Mouse (Mus musculus): ENCODE measurements at regions not wholly inside any gene's neighbourhood (a gene's known extent, or its start where the extent isn't known, plus 50 kb on each side); places are given as distances from the start of the nearest gene placed in this dataset.

DNA sequence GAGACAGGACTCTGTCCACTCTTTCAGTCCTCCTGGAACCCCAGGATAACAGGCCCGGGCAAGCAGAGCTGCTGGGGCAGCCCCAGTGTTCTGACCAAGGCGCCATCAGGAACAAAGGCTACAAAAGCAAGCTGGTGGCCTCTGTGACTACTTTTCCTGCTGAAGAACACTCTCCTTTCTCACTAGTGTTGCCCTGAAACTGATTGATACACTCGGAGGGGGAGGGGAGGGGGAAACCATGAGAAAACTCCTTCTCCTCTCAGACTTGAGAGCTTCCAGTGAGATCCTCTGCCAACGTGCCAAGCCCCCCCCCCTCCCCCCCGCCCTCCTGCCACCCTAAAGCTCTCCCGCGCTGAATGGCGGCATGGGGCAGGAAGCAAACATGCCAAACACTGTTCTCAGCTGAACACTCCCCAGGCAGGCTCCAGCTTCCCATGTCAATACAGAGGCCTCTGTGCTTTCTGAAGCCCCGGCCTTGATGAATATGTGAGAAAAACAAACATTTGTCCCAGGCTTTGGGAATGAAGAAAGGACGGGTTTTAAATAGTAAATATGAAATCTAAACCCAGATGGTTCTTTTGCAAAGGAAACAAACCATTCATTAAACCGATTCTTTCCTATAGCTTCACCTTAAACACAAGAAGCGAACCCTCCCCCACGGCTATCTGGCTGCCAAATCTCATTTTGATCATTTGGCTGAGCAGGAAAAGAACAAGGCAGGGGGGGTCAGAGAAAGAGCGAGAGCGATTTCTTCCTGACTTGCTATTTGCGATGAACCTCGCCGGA is 166.3 kb upstream of the Rgma start:
- no peak for TF ChIP-seq POLR2A (IDR thresholded peaks at IDR 0.05; ENCODE audit: borderline replicate concordance, low read depth, low read length)
- no peak for TF ChIP-seq CTCF (IDR thresholded peaks at IDR 0.05; ENCODE audit: low read depth, low read length)
- H3K4me3 ChIP-seq (ENCODE audit: insufficient read depth, low read length), result no peak overlapping the region
- no peak overlapping the region for H3K27ac ChIP-seq (ENCODE audit: insufficient read depth, low read depth, low read length)
- H3K4me1 ChIP-seq (ENCODE audit: control insufficient read depth, insufficient read depth, low read length), result no peaks in the 10 kb centered on the region

DNA sequence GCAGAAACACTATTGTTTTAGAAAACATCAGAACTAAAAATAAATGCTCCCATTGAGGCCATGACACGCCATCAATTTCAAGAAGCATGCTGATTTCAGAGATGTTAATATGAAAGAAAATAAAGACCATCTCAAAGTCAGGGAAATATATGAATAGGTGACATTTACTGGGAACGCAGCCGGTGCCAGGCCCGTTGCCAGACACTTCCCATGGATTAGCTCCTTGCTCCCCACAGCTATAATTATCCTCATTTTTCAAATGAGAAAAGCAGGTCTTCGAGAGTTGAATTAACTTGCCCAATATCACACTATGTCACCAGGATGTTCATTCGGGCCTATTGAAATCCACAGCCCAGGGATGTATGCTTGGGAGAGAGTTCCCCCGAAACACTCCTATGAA is 165.2 kb upstream of the Rgma start:
- Histone ChIP-seq H3K4me1 (ENCODE audit: control insufficient read depth, insufficient read depth, low read length) (no peaks in the 10 kb centered on the region), H3K27ac (ENCODE audit: insufficient read depth, low read depth, low read length) (no peak overlapping the region), H3K4me3 (ENCODE audit: insufficient read depth, low read length) (no peak overlapping the region)
- TF ChIP-seq POLR2A (IDR thresholded peaks at IDR 0.05; ENCODE audit: borderline replicate concordance, low read depth, low read length), result no peak
- TF ChIP-seq CTCF (IDR thresholded peaks at IDR 0.05; ENCODE audit: low read depth, low read length), result no peak

DNA sequence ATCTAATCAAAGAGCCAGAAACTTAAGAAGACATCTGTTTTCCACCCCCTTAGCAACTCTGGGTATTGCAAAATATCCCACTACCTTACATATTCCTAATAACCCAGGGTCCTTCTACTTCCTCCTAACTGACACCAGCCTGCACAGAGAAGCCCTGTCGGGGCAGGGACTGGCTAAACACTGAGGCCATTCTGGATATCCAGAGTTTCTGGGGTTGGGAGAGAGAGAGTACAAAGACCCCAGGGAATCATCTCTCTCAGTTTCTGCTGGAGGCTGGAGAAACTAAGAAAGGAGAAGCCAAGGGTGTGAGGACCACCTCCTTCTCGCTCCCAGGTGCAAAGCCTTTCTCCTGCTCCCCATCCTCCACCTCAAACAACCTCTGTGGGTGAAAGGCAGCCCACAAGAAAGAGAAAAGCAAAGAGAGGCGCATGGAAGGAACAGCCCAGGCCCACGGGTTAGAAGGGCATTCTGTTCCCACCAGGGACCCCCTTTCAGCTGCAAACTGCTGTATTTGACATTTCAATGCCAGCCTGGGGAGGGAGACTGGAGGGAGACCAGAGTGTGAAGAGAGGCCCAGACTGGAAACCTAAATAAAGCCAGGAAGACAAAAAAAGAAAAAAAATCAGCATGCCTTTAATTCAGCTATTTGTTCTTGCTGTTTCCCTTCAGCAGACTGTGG is 152.9 kb upstream of the Rgma start:
- Histone ChIP-seq H3K4me3 (ENCODE audit: insufficient read depth, low read length) (no peak overlapping the region), H3K4me1 (ENCODE audit: control insufficient read depth, insufficient read depth, low read length) (no peaks in the 10 kb centered on the region), H3K27ac (ENCODE audit: insufficient read depth, low read depth, low read length) (no peak overlapping the region)
- no peak for TF ChIP-seq POLR2A (IDR thresholded peaks at IDR 0.05; ENCODE audit: borderline replicate concordance, low read depth, low read length)

DNA sequence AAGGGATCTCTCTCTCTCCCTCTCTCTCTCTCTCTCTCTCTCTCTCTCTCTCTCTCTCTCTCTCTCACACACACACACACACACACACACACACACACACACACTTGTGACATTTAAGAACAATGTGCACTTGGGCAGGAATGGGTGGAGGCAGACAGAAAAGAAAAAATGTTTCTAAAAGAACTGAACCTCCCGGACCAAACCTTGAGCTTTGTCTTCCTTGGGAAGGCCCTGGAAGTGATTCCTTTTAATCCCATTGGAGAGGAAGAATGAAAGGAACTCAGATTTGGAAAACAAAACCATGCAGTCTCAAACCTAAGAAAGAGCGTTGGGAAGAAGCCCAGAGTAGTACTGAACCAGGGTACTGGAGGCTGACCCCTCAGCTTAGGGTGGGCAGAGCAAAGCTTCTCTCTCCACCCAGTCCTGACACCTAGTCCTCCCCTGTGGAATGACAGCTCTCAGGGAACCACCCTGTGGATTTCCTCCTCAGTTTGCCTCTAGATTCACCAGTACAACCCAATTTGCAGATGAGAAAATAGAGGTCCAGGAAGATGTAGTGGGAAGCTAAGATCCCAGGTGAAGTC is 152.3 kb upstream of the Rgma start:
- TF ChIP-seq POLR2A (IDR thresholded peaks at IDR 0.05; ENCODE audit: borderline replicate concordance, low read depth, low read length) (no peak), CTCF (IDR thresholded peaks at IDR 0.05; ENCODE audit: low read depth, low read length) (no peak)
- Histone ChIP-seq H3K4me3 (ENCODE audit: insufficient read depth, low read length) (no peak overlapping the region), H3K4me1 (ENCODE audit: control insufficient read depth, insufficient read depth, low read length) (no peaks in the 10 kb centered on the region), H3K27ac (ENCODE audit: insufficient read depth, low read depth, low read length) (no peak overlapping the region)

DNA sequence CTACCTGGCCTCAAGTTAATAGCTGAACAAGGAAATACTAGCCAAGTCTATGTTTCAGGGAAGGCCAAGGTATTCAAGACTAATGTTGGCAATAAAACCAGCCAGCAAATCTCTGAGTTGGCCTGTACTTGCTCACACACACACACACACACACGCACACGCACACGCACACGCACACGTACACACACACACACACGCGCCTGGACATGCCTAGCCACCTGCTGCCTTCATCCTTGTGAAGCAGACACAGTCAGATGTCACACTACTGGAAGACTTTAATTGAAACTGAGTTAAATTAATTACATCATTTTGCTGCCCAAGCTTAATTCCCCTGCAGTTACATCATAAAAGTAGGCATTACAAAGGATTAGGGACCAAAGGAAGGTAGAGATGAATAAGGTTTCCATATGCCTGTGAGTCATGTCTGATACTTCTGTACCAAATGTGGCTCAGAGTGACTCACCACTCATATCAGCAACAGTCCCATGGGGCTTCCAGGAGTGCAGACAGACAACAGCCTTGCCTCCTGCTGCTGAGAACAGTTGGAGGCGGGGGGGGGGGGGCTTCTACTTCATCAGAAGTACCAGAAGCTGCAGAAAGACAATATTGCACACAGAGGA is 141.7 kb upstream of the Rgma start:
- Histone ChIP-seq H3K27ac (ENCODE audit: insufficient read depth, low read depth, low read length) (no peak overlapping the region), H3K4me1 (ENCODE audit: control insufficient read depth, insufficient read depth, low read length) (no peaks in the 10 kb centered on the region), H3K4me3 (ENCODE audit: insufficient read depth, low read length) (no peak overlapping the region)
- no peak for TF ChIP-seq POLR2A (IDR thresholded peaks at IDR 0.05; ENCODE audit: borderline replicate concordance, low read depth, low read length)
- no peak for TF ChIP-seq CTCF (IDR thresholded peaks at IDR 0.05; ENCODE audit: low read depth, low read length)

DNA sequence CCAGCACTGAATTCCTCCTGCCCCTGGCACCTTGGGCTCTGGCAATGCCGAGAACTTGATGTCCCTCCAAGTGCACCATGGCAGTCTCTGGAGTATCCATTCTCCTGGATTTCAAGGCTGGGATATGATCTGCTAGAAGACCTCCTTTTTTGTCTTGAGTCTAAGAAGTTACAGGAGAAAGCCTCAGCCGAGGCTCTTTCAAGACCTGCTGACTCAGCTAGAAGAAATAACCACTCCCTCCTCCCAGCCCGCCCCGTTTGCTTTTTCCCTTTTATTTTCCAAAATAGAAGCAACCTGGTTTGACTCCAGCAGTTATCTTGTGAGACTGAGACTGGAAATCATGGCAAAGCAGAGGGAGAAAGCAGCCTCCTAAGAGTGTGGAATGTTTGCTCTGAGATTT is 136.8 kb upstream of the Rgma start:
- Histone ChIP-seq H3K4me3 (ENCODE audit: insufficient read depth, low read length) (no peak overlapping the region), H3K4me1 (ENCODE audit: control insufficient read depth, insufficient read depth, low read length) (no peaks in the 10 kb centered on the region), H3K27ac (ENCODE audit: insufficient read depth, low read depth, low read length) (no peak overlapping the region)
- TF ChIP-seq CTCF (IDR thresholded peaks at IDR 0.05; ENCODE audit: low read depth, low read length), result no peak
- no peak for TF ChIP-seq POLR2A (IDR thresholded peaks at IDR 0.05; ENCODE audit: borderline replicate concordance, low read depth, low read length)

DNA sequence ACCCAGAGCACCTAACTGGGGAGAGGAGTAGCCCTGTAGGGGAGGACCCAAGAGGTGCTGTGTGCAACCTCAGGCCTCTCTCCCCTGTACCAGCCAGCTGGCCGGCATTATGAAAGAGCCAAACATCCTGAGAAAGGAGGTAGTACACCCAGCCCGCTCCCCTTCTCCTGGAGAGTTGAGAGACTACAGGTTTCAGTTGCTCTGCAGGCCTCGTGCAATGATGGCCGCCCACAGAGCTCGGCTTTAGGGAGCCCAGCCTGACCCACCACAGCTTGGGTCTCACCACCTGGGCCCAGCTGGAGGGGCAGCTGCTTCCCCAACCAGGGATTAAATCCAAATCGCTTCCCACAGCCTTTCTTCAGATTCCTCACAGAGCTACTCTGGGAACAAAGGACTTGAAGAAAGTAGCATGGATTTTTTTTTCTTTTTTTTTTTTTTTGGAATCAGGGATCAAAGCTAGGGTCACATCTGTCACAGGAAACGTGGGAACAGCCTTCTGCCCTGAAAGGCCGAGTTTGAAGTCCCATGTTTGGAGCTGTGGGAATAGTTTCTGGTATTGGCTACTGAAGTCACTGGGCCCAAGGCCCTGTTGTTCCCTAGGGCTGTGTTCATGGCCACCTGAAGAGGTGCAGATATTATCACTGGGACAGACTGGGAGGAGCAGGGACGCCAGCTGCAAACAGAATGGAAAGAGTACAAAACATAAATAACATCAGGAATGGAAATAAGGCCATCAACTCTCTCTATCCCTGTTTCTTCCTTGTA is 131.5 kb upstream of the Rgma start:
- Histone ChIP-seq H3K27ac (ENCODE audit: insufficient read depth, low read depth, low read length) (no peak overlapping the region), H3K4me3 (ENCODE audit: insufficient read depth, low read length) (no peak overlapping the region)
- no peak for TF ChIP-seq POLR2A (IDR thresholded peaks at IDR 0.05; ENCODE audit: borderline replicate concordance, low read depth, low read length)
- TF ChIP-seq CTCF (IDR thresholded peaks at IDR 0.05; ENCODE audit: low read depth, low read length), result no peak

DNA sequence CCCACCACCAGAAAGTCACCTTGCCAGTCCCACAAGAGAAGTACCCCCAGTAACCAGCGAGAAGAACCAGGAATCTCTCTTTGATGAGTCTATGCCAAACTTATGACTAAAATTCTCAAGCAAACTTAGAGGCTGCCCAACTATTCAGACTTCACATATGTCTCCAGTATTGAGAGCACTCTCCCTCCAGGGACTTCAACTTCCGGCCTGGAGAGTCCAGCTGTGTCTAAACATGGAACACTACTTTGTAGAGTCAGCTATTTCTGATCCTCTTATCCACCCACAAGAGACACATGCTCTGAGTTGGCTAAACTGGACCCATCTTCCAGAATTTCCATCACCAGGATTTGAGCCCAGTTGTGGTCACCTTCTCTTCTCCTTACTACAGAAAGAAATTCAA is 129.9 kb upstream of the Rgma start:
- Histone ChIP-seq H3K27ac (ENCODE audit: insufficient read depth, low read depth, low read length) (no peak overlapping the region), H3K4me1 (ENCODE audit: control insufficient read depth, insufficient read depth, low read length) (no peaks in the 10 kb centered on the region), H3K4me3 (ENCODE audit: insufficient read depth, low read length) (no peak overlapping the region)
- no peak for TF ChIP-seq POLR2A (IDR thresholded peaks at IDR 0.05; ENCODE audit: borderline replicate concordance, low read depth, low read length)
- no peak for TF ChIP-seq CTCF (IDR thresholded peaks at IDR 0.05; ENCODE audit: low read depth, low read length)

More for the DNA sequence above, 131.5 kb upstream of the Rgma start:
- no peaks in the 10 kb centered on the region for H3K4me1 ChIP-seq (ENCODE audit: control insufficient read depth, insufficient read depth, low read length)

DNA sequence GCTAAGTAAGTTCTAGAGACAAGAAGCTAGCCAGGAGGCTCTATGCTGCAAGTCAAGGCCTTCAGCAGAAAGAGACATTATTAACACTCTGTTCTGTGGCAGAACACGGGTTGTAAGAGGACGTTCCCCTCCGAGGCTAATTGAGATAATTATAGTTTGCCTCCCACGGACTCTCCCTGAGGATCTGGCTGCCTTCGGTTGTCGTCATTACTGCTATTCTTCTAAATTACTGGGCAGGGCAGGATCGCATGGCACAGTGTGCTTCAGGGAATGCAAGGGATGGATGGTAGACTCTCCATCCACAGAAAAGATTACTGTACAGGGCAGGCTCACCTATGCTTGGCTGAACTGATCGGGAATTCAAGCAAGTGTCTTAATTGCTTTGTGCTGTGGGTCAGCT is 124.7 kb upstream of the Rgma start:
- no peak overlapping the region for H3K27ac ChIP-seq (ENCODE audit: insufficient read depth, low read depth, low read length)
- H3K4me3 ChIP-seq (ENCODE audit: insufficient read depth, low read length), result no peak overlapping the region
- H3K4me1 ChIP-seq (ENCODE audit: control insufficient read depth, insufficient read depth, low read length), result no peaks in the 10 kb centered on the region
- TF ChIP-seq CTCF (IDR thresholded peaks at IDR 0.05; ENCODE audit: low read depth, low read length) (no peak), POLR2A (IDR thresholded peaks at IDR 0.05; ENCODE audit: borderline replicate concordance, low read depth, low read length) (no peak)
